Mouse (Mus musculus) testis, adult 2 months (tissue): ENCODE data around the gene Nos3.

Source experiments
- CTCF ChIP-seq: fragments of 200-500 bp; IDR thresholded peaks from 2 replicates; pipeline ENCODE4 v1.5.1; 2012; ENCODE audit warnings: low read depth, mild to moderate bottlenecking, inconsistent platforms, low read length, moderate library complexity; ENCODE audit not compliant: control insufficient read depth, insufficient read depth, insufficient replicate concordance
- POLR2A ChIP-seq: fragments of 200-500 bp; IDR thresholded peaks from 2 replicates; pipeline ENCODE4 v1.6.1; 2012; ENCODE audit warnings: low read depth, mild to moderate bottlenecking, inconsistent platforms, low read length, moderate library complexity; ENCODE audit not compliant: control insufficient read depth

- no peak for TF ChIP-seq CTCF
- peak; percentile 78 for TF ChIP-seq POLR2A
These were observed 12.9 kb upstream of the Nos3 start for GRCm38 (mm10) chr5:24351701-24352171.
